Mouse (Mus musculus) heart, postnatal 0 days (tissue): ENCODE results near the gene Akr1c20.

Source experiments
- CTCF ChIP-seq: IDR thresholded peaks from 2 replicates; pipeline ENCODE4 v1.5.1; 2016; ENCODE audit warnings: antibody characterized with exemption, control low read depth, low read depth
- EP300 ChIP-seq: IDR thresholded peaks from 2 replicates; pipeline ENCODE4 v1.6.1; 2016; ENCODE audit warnings: antibody characterized with exemption, low read depth

DNA sequence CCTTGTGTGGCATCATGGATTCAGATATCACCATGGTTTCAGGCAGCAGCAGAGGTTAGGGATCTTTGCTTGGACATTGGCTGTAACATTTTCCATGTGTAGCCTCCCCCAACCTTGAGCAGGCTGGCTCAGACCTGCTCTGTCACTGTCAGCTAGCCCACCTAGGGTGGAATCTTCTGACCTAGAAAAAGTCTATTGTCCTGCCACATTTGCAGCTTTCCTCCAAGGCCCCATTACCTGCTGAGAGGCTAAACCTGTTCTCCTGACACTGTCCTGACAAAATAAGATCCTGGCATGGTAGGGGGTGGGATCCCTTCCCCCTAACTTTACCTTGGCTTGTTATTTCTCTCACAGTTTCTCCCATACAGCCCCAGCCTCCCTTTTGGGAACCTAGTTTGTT, 37.4 kb upstream of the Akr1c20 start:
- TF ChIP-seq CTCF (no peak), EP300 (no peak)
